Mouse (Mus musculus) skeletal muscle tissue, adult 2 months (tissue): Measurements from ENCODE around the gene Nat8f7.
A peak's percentile ranks its signal among the peaks of the same experiment; 100 is the strongest.
"Not testable (repeated sequence)": the region's sequence is repeated elsewhere in the genome, so short reads cannot be mapped to it uniquely, and the experiment has no call there.

Experiments
- DNase-seq: peaks from one replicate; pipeline ENCODE4 v3.0.0-alpha.2; 2012; ENCODE audit warnings: low read depth, low spot score

Nat8f7 gene

DNA sequence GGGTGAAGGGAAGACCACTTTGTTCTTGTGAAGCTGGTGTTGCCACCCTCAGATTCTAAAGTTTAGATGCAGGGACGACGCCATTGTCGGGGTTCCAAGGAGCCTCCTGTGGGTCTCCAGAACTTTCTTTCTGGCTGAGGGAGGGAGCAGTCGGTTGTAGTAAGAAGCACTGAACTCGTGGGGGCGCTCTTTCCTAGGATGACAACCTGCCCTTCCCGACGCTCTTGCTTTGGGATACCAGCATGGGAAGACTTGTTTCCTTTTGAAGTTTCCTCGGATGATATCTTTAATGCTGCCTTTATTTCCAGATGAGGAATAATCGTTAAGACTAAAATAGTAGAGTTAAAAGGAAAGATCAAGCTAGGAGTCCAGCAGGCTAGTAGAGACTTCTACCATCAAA lies at the start of gene Nat8f7:
Gene Nat8f7, minus strand, starts transcription at position 101 of the 400 bp plus-strand sequence.
- peak; percentile 7 for DNase-seq

DNA sequence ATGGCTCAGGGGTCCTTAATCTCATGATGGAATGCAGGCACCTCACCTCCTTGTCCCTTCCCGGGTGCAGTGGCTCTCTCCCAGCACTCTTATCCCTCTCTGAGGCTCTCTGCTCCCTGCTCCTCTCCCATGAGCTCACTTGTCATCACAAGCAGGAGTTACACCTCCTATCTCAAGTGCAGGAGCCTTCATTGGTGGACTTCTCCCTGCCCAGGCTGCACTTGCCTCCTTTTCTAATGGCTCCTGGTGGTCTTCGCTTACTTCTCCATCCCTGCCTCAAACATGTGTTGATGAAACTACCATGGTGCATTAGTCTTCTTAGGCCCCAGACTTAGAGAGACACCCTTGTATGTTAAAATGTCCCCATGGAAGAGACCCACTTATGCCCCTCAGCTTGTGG lies 49.7 kb upstream of the Nat8f7 start:
- not testable (repeated sequence) for DNase-seq

DNA sequence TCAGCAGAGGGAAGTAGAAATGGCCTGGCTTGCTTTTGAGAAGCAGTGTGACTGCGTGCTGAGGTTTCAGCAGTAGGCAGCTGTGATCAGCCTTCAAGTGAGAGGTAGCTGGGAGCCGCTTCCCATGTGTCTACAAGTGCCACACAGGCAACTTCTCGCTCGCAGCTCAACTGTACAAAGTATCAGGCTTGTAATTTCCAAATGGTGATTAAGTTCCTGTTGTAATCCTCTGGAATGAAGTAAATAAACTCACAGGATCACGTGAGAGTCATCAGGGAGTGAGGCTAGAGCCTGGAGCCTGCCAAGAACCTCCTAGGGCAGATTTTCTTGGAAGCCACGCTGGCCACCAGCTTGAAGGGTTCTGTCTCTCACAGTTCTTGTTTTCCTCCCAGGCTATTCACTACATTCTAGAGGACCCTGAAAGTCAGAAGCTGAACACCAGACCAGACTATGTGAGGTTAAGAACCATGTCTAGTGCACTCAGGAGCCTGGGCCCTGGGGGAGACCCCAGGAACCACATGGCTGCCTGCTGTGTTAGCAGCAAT lies 42.8 kb upstream of the Nat8f7 start:
- not testable (repeated sequence) for DNase-seq

DNA sequence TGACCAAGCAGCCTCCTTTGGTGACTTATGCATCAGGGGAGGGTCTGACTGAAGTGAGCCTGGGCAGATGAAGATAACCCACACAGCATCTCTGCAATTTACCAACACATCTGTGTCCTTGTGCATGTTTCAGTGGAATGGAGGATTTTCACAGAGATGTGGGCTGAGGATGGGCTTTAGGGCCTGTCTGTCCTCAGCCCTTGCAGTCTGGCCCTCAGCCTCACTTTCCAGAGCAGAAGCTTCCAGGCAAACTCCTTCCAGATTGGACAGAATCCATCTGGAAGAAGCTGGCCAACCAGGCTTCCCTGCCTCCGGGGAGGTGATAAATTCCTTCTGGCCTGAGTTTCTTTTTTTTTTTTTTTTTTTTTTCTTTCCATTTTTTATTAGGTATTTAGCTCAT lies 3.4 kb downstream of the Nat8f7 start:
- not testable (repeated sequence) for DNase-seq

DNA sequence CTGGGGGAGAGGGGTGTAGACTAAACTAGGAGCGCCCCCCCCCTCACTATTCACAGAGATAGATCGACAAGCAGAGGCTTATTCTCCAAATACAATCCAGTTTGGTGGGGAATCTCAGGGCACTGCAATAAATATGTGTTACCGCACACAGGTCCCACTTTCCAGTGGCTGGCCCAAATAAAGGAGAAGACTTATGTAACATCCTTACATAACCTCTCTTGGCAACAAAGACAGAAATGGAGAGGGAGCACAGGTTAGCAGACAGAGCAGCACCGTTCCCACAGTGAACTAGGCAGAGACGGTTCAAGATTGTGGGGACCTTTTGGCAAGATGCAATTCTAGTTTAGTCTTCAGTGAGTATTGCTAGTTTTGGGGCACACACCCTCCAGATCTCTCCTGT lies 3.8 kb downstream of the Nat8f7 start:
- DNase-seq: not testable (repeated sequence)

DNA sequence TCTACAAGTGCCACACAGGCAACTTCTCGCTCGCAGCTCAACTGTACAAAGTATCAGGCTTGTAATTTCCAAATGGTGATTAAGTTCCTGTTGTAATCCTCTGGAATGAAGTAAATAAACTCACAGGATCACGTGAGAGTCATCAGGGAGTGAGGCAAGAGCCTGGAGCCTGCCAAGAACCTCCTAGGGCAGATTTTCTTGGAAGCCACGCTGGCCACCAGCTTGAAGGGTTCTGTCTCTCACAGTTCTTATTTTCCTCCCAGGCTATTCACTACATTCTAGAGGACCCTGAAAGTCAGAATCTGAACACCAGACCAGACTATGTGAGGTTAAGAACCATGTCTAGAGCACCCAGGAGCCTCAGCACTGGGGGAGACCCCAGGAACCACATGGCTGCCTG lies 11.1 kb downstream of the Nat8f7 start:
- DNase-seq: peak; percentile 56
